Mouse (Mus musculus) neural tube, embryonic 13.5 days (tissue): ENCODE results near the gene Ppcdc. TPM values are rescaled to one million over a fixed set of nuclear protein-coding genes. Genes with fewer than 3 reads are reported as not detected.

Source experiments
- ATAC-seq: fragments of 200-750 bp; cut with Nextera tagmentation; 2 replicates; pipeline ENCODE4 v1.8.0; 2017; ENCODE audit warnings: low read depth, mild to moderate bottlenecking, moderate TSS enrichment, moderate library complexity
- H3K27ac ChIP-seq: fragments of 300-500 bp; sonication (generic); replicated peaks from 2 replicates; pipeline ENCODE4 v1.5.1; 2015; ENCODE audit warnings: moderate library complexity, mild to moderate bottlenecking, inconsistent platforms
- H3K27me3 ChIP-seq: fragments of 300-500 bp; sonication (generic); 2 replicates; pipeline ENCODE4 v1.6.1; 2015; ENCODE audit warnings: mild to moderate bottlenecking, inconsistent platforms
- H3K36me3 ChIP-seq: fragments of 300-500 bp; sonication (generic); 2 replicates; pipeline ENCODE4 v1.6.1; 2015; ENCODE audit warnings: mild to moderate bottlenecking, inconsistent platforms
- H3K4me1 ChIP-seq: fragments of 300-500 bp; sonication (generic); replicated peaks from 2 replicates; pipeline ENCODE4 v1.6.1; 2015; ENCODE audit warnings: inconsistent platforms
- H3K4me2 ChIP-seq: fragments of 300-500 bp; sonication (generic); 2 replicates; pipeline ENCODE4 v1.6.1; 2015; ENCODE audit warnings: inconsistent platforms, mild to moderate bottlenecking, moderate library complexity
- H3K4me3 ChIP-seq: fragments of 300-500 bp; sonication (generic); 2 replicates; pipeline ENCODE4 v1.5.1; 2015; ENCODE audit warnings: mild to moderate bottlenecking, inconsistent platforms
- H3K9ac ChIP-seq: fragments of 300-500 bp; sonication (generic); 2 replicates; pipeline ENCODE4 v1.6.1; 2015; ENCODE audit warnings: moderate library complexity, mild to moderate bottlenecking, inconsistent platforms
- H3K9me3 ChIP-seq: fragments of 300-500 bp; sonication (generic); 2 replicates; pipeline ENCODE4 v1.6.1; 2016; ENCODE audit warnings: inconsistent platforms
- WGBS: fragments of 180-500 bp; shearing (Covaris S2); methylation state at CpG from one replicate; pipeline ENCODE4 v1.1.7; 2015; 5-methylcytosine and 5-hydroxymethylcytosine counted together
- polyA plus RNA-seq: library from polyadenylated mRNA; unstranded; fragments of >200 nt; fragmentation: Nextera tagmentation; extraction: Ambion mirVana; gene quantifications from 2 replicates; pipeline ENCODE4 v1.2.1, GENCODE M21; 2015

The Ppcdc gene
- polyA plus RNA-seq, 1 experiment from 2014 or later = 23.6 TPM

DNA sequence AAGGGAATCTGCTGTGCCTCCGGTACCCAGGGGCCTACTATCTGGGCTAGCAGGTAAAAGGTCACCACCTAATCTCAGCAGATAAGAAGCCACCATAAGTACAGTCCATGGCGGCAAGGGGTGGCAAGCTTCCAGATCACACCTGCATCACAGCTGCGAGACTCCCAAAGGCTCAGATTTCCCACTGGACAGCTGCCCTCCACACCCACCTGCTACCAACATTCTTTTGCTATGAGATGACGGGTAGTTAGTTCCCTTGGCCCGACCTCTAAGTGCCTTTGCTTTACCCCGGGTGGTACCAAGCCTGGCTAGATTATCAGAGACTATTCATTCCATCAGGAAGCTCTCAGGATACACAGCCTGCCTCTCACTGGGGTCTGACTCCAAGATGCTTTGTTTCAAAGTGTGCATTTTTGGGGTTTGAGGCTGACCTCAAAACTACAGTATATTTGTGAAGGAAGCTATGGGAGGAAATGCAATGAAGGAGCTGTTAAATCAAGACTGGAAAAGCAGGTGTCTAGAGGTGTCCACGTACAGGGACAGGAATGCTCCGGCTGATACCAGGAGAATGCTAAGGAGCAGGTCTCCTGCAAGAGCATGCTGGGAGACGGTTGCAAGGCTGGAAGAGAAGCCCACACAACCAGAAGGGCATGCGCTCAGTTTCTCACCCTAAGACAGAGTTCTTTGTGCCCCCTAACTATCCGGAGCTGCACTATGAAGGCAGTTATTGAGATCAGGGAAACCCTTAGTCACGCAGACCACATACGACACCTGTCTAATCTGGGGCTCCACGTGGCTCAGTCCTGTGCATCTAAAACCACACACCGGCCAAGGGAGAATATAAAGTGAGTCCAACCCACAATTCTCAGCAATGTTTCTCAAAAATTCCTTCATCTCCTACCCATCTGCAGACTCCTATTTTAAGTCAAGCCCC is 37.3 kb downstream of the Ppcdc start:
- no peaks in the 10 kb centered on the region for H3K27me3 ChIP-seq
- WGBS = 89% methylated on average over 15 of the region's 15 CpGs
- H3K36me3 ChIP-seq = no peaks in the 10 kb centered on the region
- ATAC-seq = no peak
- H3K4me2 ChIP-seq = no peak overlapping the region
- peaks cover 13% of the 10 kb centered on the region; the same call in 1 of the 2 replicates for H3K9me3 ChIP-seq
- H3K4me1 ChIP-seq = no peaks in the 10 kb centered on the region
- no peak overlapping the region for H3K27ac ChIP-seq
- H3K4me3 ChIP-seq = no peak overlapping the region
- H3K9ac ChIP-seq = no peak overlapping the region

DNA sequence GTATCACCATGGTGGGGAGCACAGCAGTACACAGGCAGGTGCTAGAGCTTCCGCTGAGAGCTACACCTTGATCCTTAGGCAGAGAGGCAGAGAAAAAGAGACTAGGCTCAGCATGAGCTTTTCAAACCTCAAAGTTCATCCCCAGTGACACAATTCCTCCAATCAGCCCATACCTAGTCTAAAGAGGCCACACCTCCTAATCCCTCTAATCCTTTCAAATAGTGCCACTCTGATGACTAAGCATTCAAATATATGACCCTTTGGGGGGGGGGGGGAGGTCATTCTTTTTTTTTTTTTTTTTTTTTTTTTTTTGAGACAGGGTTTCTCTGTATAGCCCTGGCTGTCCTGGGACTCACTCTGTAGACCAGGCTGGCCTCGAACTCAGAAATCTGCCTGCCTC is 41.2 kb downstream of the Ppcdc start:
- no peak for ATAC-seq
- Histone ChIP-seq H3K27me3 (no peaks in the 10 kb centered on the region), H3K4me3 (no peak overlapping the region), H3K9ac (no peak overlapping the region), H3K36me3 (no peaks in the 10 kb centered on the region), H3K27ac (no peak overlapping the region), H3K9me3 (peaks cover 13% of the 10 kb centered on the region; the same call in 1 of the 2 replicates), H3K4me2 (no peak overlapping the region), H3K4me1 (no peaks in the 10 kb centered on the region)
- WGBS = 98% methylated on average over 2 of the region's 2 CpGs

DNA sequence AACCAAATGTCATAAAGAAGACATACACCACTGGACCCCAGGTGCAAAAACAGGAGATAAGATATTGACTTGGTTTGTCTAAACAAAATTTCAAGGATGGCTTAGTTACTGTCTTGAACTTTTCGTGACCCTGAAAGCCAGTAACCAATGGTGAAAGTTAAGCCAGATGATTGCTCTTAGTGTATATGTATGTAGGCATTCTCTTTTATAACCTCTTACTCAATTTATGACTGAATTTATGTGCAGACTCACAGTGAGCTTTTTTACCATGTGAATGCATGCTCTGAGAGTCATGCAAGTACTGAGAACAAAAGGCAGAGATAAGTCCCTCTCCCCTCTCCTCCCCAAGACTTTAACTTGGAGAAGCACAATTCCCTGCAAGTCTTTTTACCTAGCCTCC is 47.0 kb downstream of the Ppcdc start:
- H3K9me3 ChIP-seq = no peaks in the 10 kb centered on the region
- no peaks in the 10 kb centered on the region for H3K27me3 ChIP-seq
- WGBS = 78% methylated on average over 1 of the region's 1 CpGs
- no peak overlapping the region for H3K4me2 ChIP-seq
- no peak overlapping the region for H3K9ac ChIP-seq
- no peak overlapping the region for H3K27ac ChIP-seq
- ATAC-seq = no peak
- no peaks in the 10 kb centered on the region for H3K4me1 ChIP-seq
- H3K36me3 ChIP-seq = no peaks in the 10 kb centered on the region
- H3K4me3 ChIP-seq = no peak overlapping the region

GRCm38 (mm10) chr9:57390869-57391268 is 49.1 kb downstream of the Ppcdc start:
- no peak for ATAC-seq
- H3K4me1 ChIP-seq = no peaks in the 10 kb centered on the region
- H3K9me3 ChIP-seq = no peaks in the 10 kb centered on the region
- no peak overlapping the region for H3K4me3 ChIP-seq
- H3K27me3 ChIP-seq = no peaks in the 10 kb centered on the region
- H3K9ac ChIP-seq = no peak overlapping the region
- 84% methylated on average over 3 of the region's 3 CpGs for WGBS
- H3K27ac ChIP-seq = no peak overlapping the region
- H3K4me2 ChIP-seq = no peak overlapping the region
- no peaks in the 10 kb centered on the region for H3K36me3 ChIP-seq

DNA sequence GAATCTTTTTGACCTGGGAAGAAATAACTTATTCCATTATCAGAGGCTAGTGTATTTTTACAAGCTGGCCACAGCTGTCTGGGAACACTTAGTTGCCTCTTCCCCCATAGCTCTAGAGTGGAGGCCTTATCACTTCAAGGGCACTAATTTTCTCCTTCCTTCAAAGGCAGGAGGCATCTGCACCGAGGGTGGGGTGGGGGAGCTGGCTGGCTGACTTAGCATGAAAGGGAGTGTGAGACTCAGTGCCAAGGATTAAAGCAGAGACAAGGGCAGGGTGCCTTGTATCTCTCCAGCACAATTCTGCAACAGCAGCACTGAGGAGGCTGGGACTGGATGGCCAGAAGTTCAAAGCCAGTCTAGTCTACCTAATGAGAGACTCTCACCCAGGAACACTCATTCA is 50.8 kb downstream of the Ppcdc start:
- ATAC-seq = no peak
- Histone ChIP-seq H3K36me3 (no peaks in the 10 kb centered on the region), H3K4me3 (no peak overlapping the region), H3K9ac (no peak overlapping the region), H3K9me3 (no peaks in the 10 kb centered on the region), H3K27me3 (no peaks in the 10 kb centered on the region), H3K4me2 (no peak overlapping the region), H3K27ac (no peak overlapping the region), H3K4me1 (no peaks in the 10 kb centered on the region)
- WGBS = 12% methylated on average over 1 of the region's 1 CpGs

DNA sequence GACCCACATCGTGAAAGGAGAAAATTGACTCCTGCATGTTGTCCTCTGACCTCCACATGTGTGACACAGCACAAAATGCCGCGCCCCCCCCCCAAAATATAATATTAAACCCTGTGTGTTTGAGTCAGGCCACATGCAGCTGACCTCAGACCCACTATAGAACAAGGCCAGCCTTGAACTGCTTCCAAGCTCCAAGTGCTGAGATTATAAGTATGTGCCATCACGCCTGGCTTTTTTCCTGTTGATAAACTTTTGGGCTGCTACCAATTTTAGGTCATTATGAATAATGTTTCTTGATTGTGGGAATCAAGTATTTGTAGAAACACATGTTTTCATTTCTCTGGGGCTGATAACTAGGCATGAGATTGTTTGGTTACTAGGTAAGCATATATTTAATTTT is 53.0 kb downstream of the Ppcdc start:
- WGBS = 85% methylated on average over 4 of the region's 4 CpGs
- no peaks in the 10 kb centered on the region for H3K9me3 ChIP-seq
- no peak overlapping the region for H3K4me3 ChIP-seq
- no peaks in the 10 kb centered on the region for H3K36me3 ChIP-seq
- H3K27me3 ChIP-seq = no peaks in the 10 kb centered on the region
- H3K27ac ChIP-seq = no peak overlapping the region
- no peaks in the 10 kb centered on the region for H3K4me1 ChIP-seq
- no peak overlapping the region for H3K4me2 ChIP-seq
- ATAC-seq = no peak
- H3K9ac ChIP-seq = no peak overlapping the region

- ATAC-seq = no peak
- Histone ChIP-seq H3K36me3 (no peaks in the 10 kb centered on the region), H3K4me2 (no peak overlapping the region), H3K4me1 (no peaks in the 10 kb centered on the region), H3K4me3 (no peak overlapping the region), H3K27me3 (no peaks in the 10 kb centered on the region), H3K9ac (no peak overlapping the region), H3K27ac (no peak overlapping the region), H3K9me3 (no peaks in the 10 kb centered on the region)
- 62% methylated on average over 2 of the region's 2 CpGs for WGBS
These were observed 55.3 kb downstream of the Ppcdc start for GRCm38 (mm10) chr9:57384621-57385020.

GRCm38 (mm10) chr9:57360999-57361398 is 78.9 kb downstream of the Ppcdc start:
- Histone ChIP-seq H3K4me2 (no peak overlapping the region), H3K27me3 (no peaks in the 10 kb centered on the region), H3K9me3 (no peaks in the 10 kb centered on the region), H3K4me1 (no peaks in the 10 kb centered on the region), H3K27ac (no peak overlapping the region), H3K9ac (no peak overlapping the region), H3K4me3 (no peak overlapping the region), H3K36me3 (no peaks in the 10 kb centered on the region)
- WGBS = 93% methylated on average over 3 of the region's 3 CpGs
- no peak for ATAC-seq

- Histone ChIP-seq H3K27ac (no peak overlapping the region), H3K4me1 (no peaks in the 10 kb centered on the region), H3K9me3 (no peaks in the 10 kb centered on the region), H3K9ac (no peak overlapping the region), H3K27me3 (no peaks in the 10 kb centered on the region), H3K4me3 (no peak overlapping the region), H3K36me3 (no peaks in the 10 kb centered on the region), H3K4me2 (no peak overlapping the region)
- ATAC-seq = no peak
- WGBS = 59% methylated on average over 2 of the region's 2 CpGs
These were observed 85.3 kb downstream of the Ppcdc start for GRCm38 (mm10) chr9:57354377-57355183.

GRCm38 (mm10) chr9:57351277-57351676 is 88.6 kb downstream of the Ppcdc start:
- no peaks in the 10 kb centered on the region for H3K4me1 ChIP-seq
- H3K9ac ChIP-seq = no peak overlapping the region
- no peak overlapping the region for H3K27ac ChIP-seq
- no peak overlapping the region for H3K4me3 ChIP-seq
- no peak for ATAC-seq
- 53% methylated on average over 2 of the region's 2 CpGs for WGBS
- H3K4me2 ChIP-seq = no peak overlapping the region
- H3K9me3 ChIP-seq = no peaks in the 10 kb centered on the region
- no peaks in the 10 kb centered on the region for H3K27me3 ChIP-seq
- no peaks in the 10 kb centered on the region for H3K36me3 ChIP-seq

- WGBS = 86% methylated on average over 1 of the region's 1 CpGs
These were observed 94.0 kb downstream of the Ppcdc start for GRCm38 (mm10) chr9:57345902-57346301.

DNA sequence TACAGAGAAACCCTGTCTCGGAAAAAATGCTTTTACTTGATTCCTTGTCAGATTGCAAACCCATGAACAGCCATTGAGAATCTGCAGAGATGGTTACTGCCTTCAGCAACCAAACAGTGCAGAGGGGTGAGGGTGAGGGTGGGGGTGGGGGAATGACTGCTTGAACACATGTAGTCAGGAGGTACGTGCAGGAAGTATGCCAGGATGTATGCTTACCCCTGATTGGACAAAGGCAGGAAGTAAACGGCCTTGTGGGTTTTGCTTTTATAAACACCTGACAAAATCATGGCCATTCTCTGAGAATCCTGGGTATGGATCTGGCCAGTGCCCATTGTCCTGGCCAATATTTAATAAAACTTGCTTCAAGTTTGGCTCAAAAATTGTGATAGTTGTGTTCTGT is 96.2 kb downstream of the Ppcdc start:
- H3K4me2 ChIP-seq = no peak overlapping the region
- H3K9me3 ChIP-seq = no peaks in the 10 kb centered on the region
- H3K4me3 ChIP-seq = no peak overlapping the region
- WGBS = 86% methylated on average over 3 of the region's 3 CpGs
- H3K27ac ChIP-seq = no peak overlapping the region
- H3K27me3 ChIP-seq = no peaks in the 10 kb centered on the region
- no peak overlapping the region for H3K9ac ChIP-seq
- H3K36me3 ChIP-seq = no peaks in the 10 kb centered on the region
- no peaks in the 10 kb centered on the region for H3K4me1 ChIP-seq
- no peak for ATAC-seq

More at GRCm38 (mm10) chr9:57345902-57346301, 94.0 kb downstream of the Ppcdc start:
- Histone ChIP-seq H3K4me3 (no peak overlapping the region), H3K27ac (no peak overlapping the region), H3K36me3 (no peaks in the 10 kb centered on the region), H3K9ac (no peak overlapping the region), H3K27me3 (no peaks in the 10 kb centered on the region), H3K9me3 (no peaks in the 10 kb centered on the region), H3K4me2 (no peak overlapping the region), H3K4me1 (no peaks in the 10 kb centered on the region)
- ATAC-seq = no peak
